Mouse (Mus musculus) forebrain, postnatal 0 days (tissue): Measurements from ENCODE around the gene Ncaph. TPM values are rescaled to one million over a fixed set of nuclear protein-coding genes. Genes with fewer than 3 reads are reported as not detected.
"Not testable (repeated sequence)": the region's sequence is repeated elsewhere in the genome, so short reads cannot be mapped to it uniquely, and the experiment has no call there.

Source experiments
- ATAC-seq: fragments of 200-750 bp; cut with Nextera tagmentation; 2 replicates; pipeline ENCODE4 v1.8.0; 2017; ENCODE audit warnings: mild to moderate bottlenecking, moderate library complexity
- DNase-seq: peaks from one replicate; pipeline ENCODE4 v3.0.0-alpha.2; 2015
- H3K27ac ChIP-seq: fragments of 300-500 bp; sonication (generic); 2 replicates; pipeline ENCODE4 v1.5.1; 2014; ENCODE audit warnings: low read depth, mild to moderate bottlenecking, antibody characterized with exemption, low read length, moderate library complexity, mixed read lengths
- H3K27me3 ChIP-seq: fragments of 300-500 bp; sonication (generic); 2 replicates; pipeline ENCODE4 v1.6.1; 2014; ENCODE audit warnings: mild to moderate bottlenecking, low read length, mixed read lengths; ENCODE audit not compliant: insufficient read depth
- H3K36me3 ChIP-seq: fragments of 300-500 bp; sonication (generic); 2 replicates; pipeline ENCODE4 v1.6.1; 2014; ENCODE audit warnings: mild to moderate bottlenecking, moderate library complexity; ENCODE audit not compliant: insufficient read depth
- H3K4me1 ChIP-seq: fragments of 300-500 bp; sonication (generic); 2 replicates; pipeline ENCODE4 v1.6.1; 2014; ENCODE audit warnings: antibody characterized with exemption; ENCODE audit not compliant: insufficient read depth
- H3K4me2 ChIP-seq: fragments of 300-500 bp; sonication (generic); 2 replicates; pipeline ENCODE4 v1.6.1; 2014; ENCODE audit warnings: low read depth, mild to moderate bottlenecking, moderate library complexity
- H3K4me3 ChIP-seq: fragments of 300-500 bp; sonication (generic); 2 replicates; pipeline ENCODE4 v1.5.1; 2014; ENCODE audit warnings: low read depth, low read length, mixed read lengths
- H3K9ac ChIP-seq: fragments of 300-500 bp; sonication (generic); 2 replicates; pipeline ENCODE4 v1.6.1; 2014; ENCODE audit warnings: mild to moderate bottlenecking
- H3K9me3 ChIP-seq: fragments of 300-500 bp; sonication (generic); 2 replicates; pipeline ENCODE4 v1.6.1; 2016; ENCODE audit warnings: low read length
- CTCF ChIP-seq: sonication (generic); IDR thresholded peaks from 2 replicates; pipeline ENCODE4 v1.5.1; 2016; ENCODE audit warnings: antibody characterized with exemption, control low read depth, low read depth
- WGBS: fragments of 180-500 bp; shearing (Covaris S2); extraction: QIAGEN DNeasy Blood & Tissue Kit; methylation state at CpG from one replicate; pipeline ENCODE4 v1.1.7; 2014; 5-methylcytosine and 5-hydroxymethylcytosine counted together
- polyA plus RNA-seq: library from polyadenylated mRNA; unstranded; fragments of >200 nt; fragmentation: Nextera tagmentation; extraction: Ambion mirVana; gene quantifications from 2 replicates; pipeline ENCODE4 v1.2.1, GENCODE M21; 2015
- total RNA-seq: library from RNA; depleted of rRNA; stranded (reverse); fragments of >200 nt; gene quantifications from 2 replicates; pipeline ENCODE4 v1.2.3, GENCODE M21; 2014; rRNA removed

The Ncaph gene
- total RNA-seq: 8.0 and 10.9 TPM in 2 replicates
- polyA plus RNA-seq: 10.8 and 11.0 TPM in 2 replicates

- DNase-seq (peak; percentile 94), ATAC-seq (peak; percentile 94)
- peak within 1 kb of the TSS; percentile 85 for H3K4me3 ChIP-seq
- H3K9ac ChIP-seq: peak within 1 kb of the TSS; percentile 63
- peak within 1 kb of the TSS; percentile 71 for H3K4me2 ChIP-seq
- no peaks in the 10 kb centered on the region for H3K27me3 ChIP-seq
- TF ChIP-seq CTCF: no peak
- peak within 1 kb of the TSS; percentile 70 for H3K27ac ChIP-seq
- H3K4me1 ChIP-seq: peaks cover 11% of the 10 kb centered on the region; the same call in 1 of the 2 replicates
- 1% methylated on average over 57 of the region's 57 CpGs for WGBS
- H3K9me3 ChIP-seq: no peaks in the 10 kb centered on the region
- H3K36me3 ChIP-seq: no peaks in the 10 kb centered on the region
These were observed at the start of gene Ncaph for GRCm38 (mm10) chr2:127133621-127134461. Gene Ncaph (minus strand): TSS chr2:127133954.

- Histone ChIP-seq H3K4me2 (peak overlapping the region; percentile 71), H3K36me3 (no peaks in the 10 kb centered on the region), H3K27me3 (peaks cover 4% of the 10 kb centered on the region; the same call in 1 of the 2 replicates), H3K9me3 (no peaks in the 10 kb centered on the region), H3K27ac (peak overlapping the region; percentile 83), H3K4me1 (peaks cover 4% of the 10 kb centered on the region; the same call in 1 of the 2 replicates), H3K4me3 (peak overlapping the region; percentile 50), H3K9ac (peak overlapping the region; percentile 65)
- TF ChIP-seq CTCF: no peak
- ATAC-seq (peak; percentile 100), DNase-seq (peak; percentile 92)
- 2% methylated on average over 17 of the region's 17 CpGs for WGBS
These were observed 49.0 kb upstream of the Ncaph start for GRCm38 (mm10) chr2:127182598-127183381.

DNA sequence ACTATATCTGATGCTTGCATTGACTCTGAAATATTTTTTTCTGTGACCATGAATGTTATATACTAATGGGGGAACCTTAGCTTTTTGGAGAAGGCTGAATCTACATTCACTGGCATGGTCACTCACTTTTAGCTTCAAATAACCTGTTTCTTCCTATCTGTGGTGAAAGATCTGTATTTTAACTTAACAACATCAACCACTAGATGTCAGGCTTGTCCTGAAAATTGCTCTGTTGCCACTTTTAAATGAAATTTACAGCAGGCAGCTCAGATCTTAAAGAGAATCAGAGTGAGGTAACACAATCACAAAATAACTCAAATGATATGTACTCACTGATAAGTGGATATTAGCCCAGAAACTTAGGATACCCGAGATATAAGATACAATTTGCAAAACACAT is 32.5 kb upstream of the Ncaph start:
- WGBS: 17% methylated on average over 1 of the region's 1 CpGs
- not testable (repeated sequence) for H3K27ac ChIP-seq, H3K36me3 ChIP-seq, H3K9ac ChIP-seq, H3K27me3 ChIP-seq, H3K4me3 ChIP-seq, H3K9me3 ChIP-seq, H3K4me2 ChIP-seq, H3K4me1 ChIP-seq
- peak; percentile 69 for TF ChIP-seq CTCF
- ATAC-seq: peak; percentile 55
- DNase-seq: peak; percentile 76

DNA sequence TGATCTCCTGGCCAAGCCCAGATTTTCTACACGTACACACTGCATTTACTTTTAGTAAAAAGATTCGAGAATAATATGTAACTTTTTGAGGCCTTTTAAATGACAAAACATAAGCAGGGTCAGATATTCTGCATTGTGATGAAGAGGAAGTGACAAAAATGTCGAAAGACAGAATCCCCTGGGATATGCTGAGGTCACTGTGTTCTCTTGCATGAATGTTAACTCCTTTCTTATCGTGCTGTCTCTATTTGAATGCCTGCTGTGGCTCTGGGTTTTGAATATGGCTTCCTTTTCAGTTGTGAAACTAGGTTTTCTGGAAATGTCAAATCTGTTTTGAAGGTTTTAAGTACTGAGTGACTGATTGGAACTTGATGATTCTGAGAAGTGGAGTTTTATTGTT is 31.9 kb upstream of the Ncaph start:
- DNase-seq (no peak), ATAC-seq (no peak)
- Histone ChIP-seq H3K4me2 (no peak overlapping the region), H3K9ac (no peak overlapping the region), H3K27me3 (no peaks in the 10 kb centered on the region), H3K9me3 (no peaks in the 10 kb centered on the region), H3K4me3 (no peak overlapping the region), H3K4me1 (no peaks in the 10 kb centered on the region), H3K36me3 (no peaks in the 10 kb centered on the region), H3K27ac (no peak overlapping the region)
- WGBS: 57% methylated on average over 4 of the region's 4 CpGs
- TF ChIP-seq CTCF: no peak

DNA sequence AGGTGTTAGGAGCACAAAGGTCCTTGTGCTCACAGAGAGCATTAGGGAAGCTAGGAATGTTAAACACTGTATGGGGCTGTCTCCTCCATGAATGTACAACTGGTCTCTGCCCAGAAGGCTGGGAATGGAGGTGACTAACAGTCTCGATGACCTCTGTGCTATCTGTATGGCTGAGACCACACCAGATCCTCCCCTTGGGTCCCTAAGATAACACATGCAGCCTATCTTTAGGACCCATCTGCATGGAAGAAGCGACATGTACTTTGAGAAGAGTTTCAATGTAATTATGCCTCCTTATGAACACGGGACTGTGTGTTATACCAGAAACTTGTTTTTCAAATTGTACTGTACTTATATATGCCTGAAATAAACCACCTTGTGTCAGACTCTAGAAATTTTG is 11.9 kb upstream of the Ncaph start:
- no peak for ATAC-seq
- no peak overlapping the region for H3K4me2 ChIP-seq

GRCm38 (mm10) chr2:127143158-127144063 is 9.7 kb upstream of the Ncaph start, which contains the start of gene Itpripl1:
Gene Itpripl1 (minus strand): TSS chr2:127143442.
- ATAC-seq (peak; percentile 88), DNase-seq (peak; percentile 57)
- WGBS: 3% methylated on average over 31 of the region's 31 CpGs

More for the DNA sequence above, 11.9 kb upstream of the Ncaph start:
- Histone ChIP-seq H3K4me1 (peaks cover 5% of the 10 kb centered on the region), H3K36me3 (0 out of 2 replicates have a peak, but pooled peaks cover 5% of the 10 kb centered on the region), H3K9me3 (no peaks in the 10 kb centered on the region), H3K4me3 (no peak overlapping the region), H3K27me3 (no peaks in the 10 kb centered on the region), H3K9ac (no peak overlapping the region), H3K27ac (no peak overlapping the region)
- DNase-seq: no peak
- TF ChIP-seq CTCF: no peak
- WGBS: 83% methylated on average over 3 of the region's 3 CpGs

More at GRCm38 (mm10) chr2:127143158-127144063, 9.7 kb upstream of the Ncaph start, which contains the start of gene Itpripl1:
- H3K4me1 ChIP-seq: peaks cover 5% of the 10 kb centered on the region
- H3K4me3 ChIP-seq: peak within 1 kb of the TSS; percentile 48
- H3K27ac ChIP-seq: no peak within 1 kb of the TSS
- H3K4me2 ChIP-seq: peak within 1 kb of the TSS; percentile 89
- peak within 1 kb of the TSS; percentile 63 for H3K9ac ChIP-seq
- 0 out of 2 replicates have a peak, but pooled peaks cover 5% of the 10 kb centered on the region for H3K36me3 ChIP-seq
- no peaks in the 10 kb centered on the region for H3K27me3 ChIP-seq
- no peaks in the 10 kb centered on the region for H3K9me3 ChIP-seq
- no peak for TF ChIP-seq CTCF
